Mouse (Mus musculus) E14TG2a.4 (cell line): ENCODE results near the gene Prep.

Experiments used
- H3K27me3 ChIP-seq: 2 replicates; pipeline ENCODE4 v1.6.1; 2014; ENCODE audit warnings: low read length, control low read depth; ENCODE audit not compliant: insufficient read depth
- H3K36me3 ChIP-seq: 2 replicates; pipeline ENCODE4 v1.6.1; 2014; ENCODE audit warnings: low read length, control low read depth; ENCODE audit not compliant: insufficient read depth
- H3K4me1 ChIP-seq: replicated peaks from 2 replicates; pipeline ENCODE4 v1.6.1; 2014; ENCODE audit warnings: low read depth, low read length, control low read depth
- H3K4me3 ChIP-seq: replicated peaks from 2 replicates; pipeline ENCODE4 v1.5.1; 2014; ENCODE audit warnings: mild to moderate bottlenecking, low read length
- H3K9me3 ChIP-seq: 2 replicates; pipeline ENCODE4 v1.6.1; 2014; ENCODE audit warnings: low read length, control low read depth
- CTCF ChIP-seq: conservative IDR thresholded peaks from 2 replicates; pipeline ENCODE4 v1.5.1; 2014; ENCODE audit warnings: low read length
- NANOG ChIP-seq: IDR thresholded peaks from 2 replicates; pipeline ENCODE4 v1.6.1; 2014; ENCODE audit warnings: borderline replicate concordance, low read length, mixed read lengths
- POU5F1 ChIP-seq: IDR thresholded peaks from 2 replicates; pipeline ENCODE4 v1.6.1; 2014; ENCODE audit warnings: low read length, borderline replicate concordance

Prep gene

DNA sequence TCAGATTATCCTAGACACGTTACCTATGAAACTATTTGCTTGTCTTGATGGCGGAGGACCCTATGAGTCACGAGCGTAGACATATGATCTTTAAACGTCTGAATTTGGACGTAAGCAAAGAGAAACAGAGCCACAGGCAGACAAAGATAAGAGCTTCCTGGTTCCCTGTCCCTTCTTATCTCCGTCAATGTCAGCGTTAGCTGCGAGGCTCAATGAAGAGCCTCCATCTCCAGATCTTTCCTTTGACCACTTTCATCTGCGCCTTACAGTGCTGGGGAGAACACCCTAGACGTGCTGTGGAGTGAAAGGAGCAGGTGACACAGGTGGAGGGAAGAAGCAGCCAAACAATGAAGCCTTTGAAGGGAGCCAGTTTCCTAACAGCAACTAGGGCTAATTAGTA is 18.8 kb upstream of the Prep start:
- Histone ChIP-seq H3K27me3 (0 out of 2 replicates have a peak, but pooled peaks cover 7% of the 10 kb centered on the region), H3K4me3 (0 out of 2 replicates have a peak overlapping the region, but pooled peaks have one; percentile 3), H3K4me1 (peaks cover 26% of the 10 kb centered on the region), H3K36me3 (no peaks in the 10 kb centered on the region), H3K9me3 (no peaks in the 10 kb centered on the region)
- TF ChIP-seq NANOG (no peak), CTCF (no peak), POU5F1 (no peak)

- no peaks in the 10 kb centered on the region for H3K36me3 ChIP-seq
- 0 out of 2 replicates have a peak, but pooled peaks cover 7% of the 10 kb centered on the region for H3K27me3 ChIP-seq
- peaks cover 3% of the 10 kb centered on the region for H3K9me3 ChIP-seq
- no peak for TF ChIP-seq POU5F1
- TF ChIP-seq NANOG = no peak
- no peak for TF ChIP-seq CTCF
- 0 out of 2 replicates have a peak overlapping the region, but pooled peaks have one; percentile 3 for H3K4me3 ChIP-seq
- peaks cover 26% of the 10 kb centered on the region for H3K4me1 ChIP-seq
These were observed 18.4 kb upstream of the Prep start for GRCm38 (mm10) chr10:45048622-45049021.

- H3K4me1 ChIP-seq = peaks cover 26% of the 10 kb centered on the region
- no peaks in the 10 kb centered on the region for H3K36me3 ChIP-seq
- H3K27me3 ChIP-seq = 0 out of 2 replicates have a peak, but pooled peaks cover 7% of the 10 kb centered on the region
- H3K9me3 ChIP-seq = peaks cover 9% of the 10 kb centered on the region
- no peak for TF ChIP-seq POU5F1
- TF ChIP-seq CTCF = peak; percentile 65
- TF ChIP-seq NANOG = peak; percentile 49; the same call in 1 of the 2 replicates
- H3K4me3 ChIP-seq = no peak overlapping the region
These were observed 15.8 kb upstream of the Prep start for GRCm38 (mm10) chr10:45051125-45051744.

- TF ChIP-seq POU5F1 = no peak
- Histone ChIP-seq H3K4me3 (no peak overlapping the region), H3K27me3 (no peaks in the 10 kb centered on the region)
These were observed 8.6 kb upstream of the Prep start for GRCm38 (mm10) chr10:45058361-45058760.

GRCm38 (mm10) chr10:45060841-45061240 is 6.2 kb upstream of the Prep start:
- H3K27me3 ChIP-seq = no peaks in the 10 kb centered on the region
- TF ChIP-seq POU5F1 (no peak), NANOG (no peak)
- H3K9me3 ChIP-seq = no peaks in the 10 kb centered on the region
- no peak overlapping the region for H3K4me3 ChIP-seq
- H3K4me1 ChIP-seq = peaks cover 15% of the 10 kb centered on the region
- H3K36me3 ChIP-seq = no peaks in the 10 kb centered on the region

More at GRCm38 (mm10) chr10:45058361-45058760, 8.6 kb upstream of the Prep start:
- Histone ChIP-seq H3K36me3 (no peaks in the 10 kb centered on the region), H3K4me1 (no peaks in the 10 kb centered on the region), H3K9me3 (peaks cover 9% of the 10 kb centered on the region)

GRCm38 (mm10) chr10:45066131-45066930 is 672 bp upstream of the Prep start:
- H3K4me1 ChIP-seq = peaks cover 60% of the 10 kb centered on the region
- peak overlapping the region; percentile 93 for H3K4me3 ChIP-seq
- no peaks in the 10 kb centered on the region for H3K27me3 ChIP-seq
- H3K9me3 ChIP-seq = no peaks in the 10 kb centered on the region
- H3K36me3 ChIP-seq = peaks cover 11% of the 10 kb centered on the region; the same call in 1 of the 2 replicates
- TF ChIP-seq CTCF (peak; percentile 13; the same call in 1 of the 2 replicates), POU5F1 (no peak)

DNA sequence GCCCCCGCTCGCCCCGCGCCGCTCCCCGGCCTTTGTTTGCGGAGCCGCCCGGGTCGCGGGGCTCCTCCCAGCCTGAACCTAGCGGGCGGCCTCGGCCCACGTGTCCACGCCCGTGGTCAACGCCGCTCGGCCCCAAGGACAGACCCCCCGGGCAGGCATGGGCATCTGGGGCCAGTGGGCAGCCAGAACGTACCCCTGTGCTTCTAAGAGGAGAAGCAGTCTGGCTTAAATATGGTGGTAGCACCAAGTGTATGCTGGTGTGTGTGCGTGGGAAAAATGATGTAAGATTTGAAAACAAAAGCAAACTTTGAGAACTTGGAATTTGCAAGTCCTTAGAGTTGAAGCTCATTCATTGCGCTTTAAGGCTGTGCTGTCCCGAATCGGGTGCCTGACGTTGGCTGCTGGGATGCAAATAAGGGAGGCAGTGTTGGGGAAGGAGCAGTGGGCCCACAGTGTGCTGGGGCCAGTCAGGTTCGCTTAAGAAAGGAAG is 478 bp downstream of the Prep start:
- peaks cover 70% of the 10 kb centered on the region for H3K4me1 ChIP-seq
- no peaks in the 10 kb centered on the region for H3K27me3 ChIP-seq
- peak overlapping the region; percentile 93 for H3K4me3 ChIP-seq
- TF ChIP-seq POU5F1 (no peak), CTCF (no peak), NANOG (no peak)
- H3K36me3 ChIP-seq = peaks cover 11% of the 10 kb centered on the region; the same call in 1 of the 2 replicates
- no peaks in the 10 kb centered on the region for H3K9me3 ChIP-seq

GRCm38 (mm10) chr10:45069557-45069956 is 2.6 kb downstream of the Prep start:
- no peaks in the 10 kb centered on the region for H3K9me3 ChIP-seq
- peaks cover 85% of the 10 kb centered on the region for H3K4me1 ChIP-seq
- peaks cover 22% of the 10 kb centered on the region for H3K36me3 ChIP-seq
- no peak overlapping the region for H3K4me3 ChIP-seq
- H3K27me3 ChIP-seq = no peaks in the 10 kb centered on the region
- no peak for TF ChIP-seq CTCF
- no peak for TF ChIP-seq POU5F1
- TF ChIP-seq NANOG = no peak
